Mouse (Mus musculus): Measurements from ENCODE around the gene Vmn1r35.
"Not testable (repeated sequence)": the region's sequence is repeated elsewhere in the genome, so short reads cannot be mapped to it uniquely, and the experiment has no call there.

Gene Vmn1r35

DNA sequence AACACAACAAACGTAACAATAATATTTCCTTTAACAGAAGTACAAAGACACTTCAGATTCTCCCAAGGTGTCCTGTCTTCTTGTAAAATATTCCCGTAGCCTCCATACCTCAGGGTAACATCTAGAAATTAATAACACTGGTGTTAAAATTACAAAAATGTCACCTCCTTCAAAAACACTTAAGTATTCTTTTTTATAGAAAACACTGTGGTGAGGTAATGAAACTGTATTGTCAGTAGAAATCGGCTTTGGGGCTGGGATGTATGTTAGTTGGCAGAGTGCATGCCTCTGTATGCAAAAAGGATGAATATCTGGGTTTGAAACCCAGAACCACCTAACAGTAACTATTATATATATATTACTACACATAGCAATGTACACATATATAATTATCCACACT is at the start of gene Vmn1r35:
Gene Vmn1r35, minus strand, starts transcription at position 101 of the 400 bp plus-strand sequence.
- no peak for DNase-seq (ENCODE audit: low spot score)

GRCm38 (mm10) chr6:66729082-66729481 is 43.4 kb upstream of the Vmn1r35 start, which contains the start of gene Vmn1r37:
Vmn1r37 (plus strand) TSS chr6:66729382.
- not testable (repeated sequence) for DNase-seq (ENCODE audit: low spot score)

GRCm38 (mm10) chr6:66719068-66719467 is 33.4 kb upstream of the Vmn1r35 start, which contains the start of gene Vmn1r36:
Vmn1r36 (minus strand) TSS chr6:66719168.
- not testable (repeated sequence) for DNase-seq (ENCODE audit: low spot score)

DNA sequence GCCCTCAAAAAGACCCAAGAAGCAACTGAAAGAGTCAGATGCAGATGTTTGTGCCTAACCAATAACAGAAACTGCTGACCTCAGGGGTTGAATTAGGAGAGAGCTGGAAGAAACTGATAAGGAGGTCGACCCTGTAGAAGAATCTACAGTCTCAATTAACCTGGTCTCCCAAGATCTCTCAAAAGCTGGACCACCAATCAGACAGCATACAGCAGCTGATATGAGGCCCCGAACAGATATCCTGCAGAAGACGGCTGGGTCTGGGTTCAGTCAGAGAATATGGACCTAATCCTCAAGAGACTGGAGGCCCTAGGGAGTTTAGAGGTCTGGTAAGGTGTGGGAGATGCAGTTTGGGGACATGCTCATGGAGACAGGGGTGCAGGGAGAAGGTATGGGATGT is 28.1 kb upstream of the Vmn1r35 start:
- DNase-seq (ENCODE audit: low spot score): no peak

DNA sequence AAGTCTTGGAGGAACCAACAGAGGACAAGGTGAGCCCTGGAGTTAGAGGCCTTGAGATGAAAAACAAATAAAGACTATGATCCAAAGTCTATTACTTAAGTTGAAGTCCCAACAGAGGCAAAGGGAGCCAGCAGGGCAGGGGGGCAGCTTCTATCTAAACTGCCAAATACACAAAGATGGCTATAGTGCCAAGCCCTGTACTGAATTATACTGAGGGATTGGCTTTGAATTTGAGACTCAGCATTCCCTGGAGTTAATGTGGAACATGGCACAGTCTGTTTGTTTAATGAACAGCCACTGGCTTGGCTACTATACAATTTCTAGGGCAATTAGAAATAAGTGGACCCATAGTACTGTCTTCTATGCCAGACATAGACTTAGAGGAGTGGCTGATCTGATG is 23.2 kb upstream of the Vmn1r35 start:
- DNase-seq (ENCODE audit: low spot score): no peak

GRCm38 (mm10) chr6:66643779-66644178 is 41.9 kb downstream of the Vmn1r35 start, which contains the start of gene Vmn1r34:
Vmn1r34 (minus strand) TSS chr6:66643879.
- DNase-seq (ENCODE audit: low spot score): no peak
